Mouse (Mus musculus) liver, embryonic 12.5 days (tissue): ENCODE data around the gene C2cd2l. TPM values are rescaled to one million over a fixed set of nuclear protein-coding genes. Genes with fewer than 3 reads are reported as not detected.
"Not testable (repeated sequence)": the region's sequence is repeated elsewhere in the genome, so short reads cannot be mapped to it uniquely, and the experiment has no call there.

Experiments
- ATAC-seq: fragments of 200-750 bp; cut with Nextera tagmentation; 2 replicates; pipeline ENCODE4 v1.8.0; 2017; ENCODE audit warnings: moderate number of reproducible peaks, mild to moderate bottlenecking, moderate library complexity
- H3K27ac ChIP-seq: fragments of 300-500 bp; sonication (generic); 2 replicates; pipeline ENCODE4 v1.5.1; 2016; ENCODE audit warnings: mild to moderate bottlenecking
- H3K27me3 ChIP-seq: fragments of 300-500 bp; sonication (generic); replicated peaks from 2 replicates; pipeline ENCODE4 v1.6.1; 2016; ENCODE audit warnings: mild to moderate bottlenecking, moderate library complexity
- H3K36me3 ChIP-seq: fragments of 300-500 bp; sonication (generic); 2 replicates; pipeline ENCODE4 v1.6.1; 2016; ENCODE audit warnings: mild to moderate bottlenecking, moderate library complexity
- H3K4me1 ChIP-seq: fragments of 300-500 bp; sonication (generic); 2 replicates; pipeline ENCODE4 v1.6.1; 2016
- H3K4me2 ChIP-seq: fragments of 300-500 bp; sonication (generic); 2 replicates; pipeline ENCODE4 v1.6.1; 2016; ENCODE audit warnings: mild to moderate bottlenecking, moderate library complexity
- H3K4me3 ChIP-seq: fragments of 300-500 bp; sonication (generic); 2 replicates; pipeline ENCODE4 v1.5.1; 2016; ENCODE audit warnings: mild to moderate bottlenecking, moderate library complexity
- H3K9ac ChIP-seq: fragments of 300-500 bp; sonication (generic); 2 replicates; pipeline ENCODE4 v1.6.1; 2016; ENCODE audit warnings: mild to moderate bottlenecking, moderate library complexity
- H3K9me3 ChIP-seq: fragments of 300-500 bp; sonication (generic); replicated peaks from 2 replicates; pipeline ENCODE4 v1.6.1; 2016; ENCODE audit warnings: mild to moderate bottlenecking, moderate library complexity
- WGBS: fragments of 180-500 bp; shearing (Covaris S2); methylation state at CpG from one replicate; pipeline ENCODE4 v1.1.7; 2016; ENCODE audit not compliant: insufficient replicate concordance; 5-methylcytosine and 5-hydroxymethylcytosine counted together
- polyA plus RNA-seq: library from polyadenylated mRNA; unstranded; fragments of >200 nt; fragmentation: Nextera tagmentation; extraction: Ambion mirVana; gene quantifications from 2 replicates; pipeline ENCODE4 v1.2.1, GENCODE M21; 2016

Gene C2cd2l
- 12.3 and 13.0 TPM in 2 replicates for polyA plus RNA-seq

GRCm38 (mm10) chr9:44319887-44320798, at the start of gene C2cd2l:
C2cd2l (minus strand) TSS chr9:44320285.
- peak; percentile 97 for ATAC-seq
- peaks cover 43% of the 10 kb centered on the region for H3K4me1 ChIP-seq

GRCm38 (mm10) chr9:44364480-44364879, 44.4 kb upstream of the C2cd2l start:
- Histone ChIP-seq H3K27me3 (no peaks in the 10 kb centered on the region), H3K4me3 (no peak overlapping the region), H3K9me3 (no peaks in the 10 kb centered on the region), H3K27ac (no peak overlapping the region), H3K4me1 (peaks cover 16% of the 10 kb centered on the region), H3K36me3 (peaks cover 6% of the 10 kb centered on the region), H3K9ac (no peak overlapping the region), H3K4me2 (no peak overlapping the region)
- no peak for ATAC-seq
- WGBS = 57% methylated on average over 3 of the region's 3 CpGs

More at GRCm38 (mm10) chr9:44319887-44320798, at the start of gene C2cd2l:
- H3K36me3 ChIP-seq = peaks cover 20% of the 10 kb centered on the region
- peak within 1 kb of the TSS; percentile 97 for H3K4me3 ChIP-seq
- H3K9ac ChIP-seq = peak within 1 kb of the TSS; percentile 98
- WGBS = 0% methylated on average over 66 of the region's 67 CpGs
- H3K4me2 ChIP-seq = peak within 1 kb of the TSS; percentile 90
- H3K27me3 ChIP-seq = no peaks in the 10 kb centered on the region
- peak within 1 kb of the TSS; percentile 87 for H3K27ac ChIP-seq
- H3K9me3 ChIP-seq = no peaks in the 10 kb centered on the region

- WGBS = 38% methylated on average over 4 of the region's 4 CpGs
- peak; percentile 30; the same call in 1 of the 2 replicates for ATAC-seq
- peak overlapping the region; percentile 84 for H3K9ac ChIP-seq
Observed at GRCm38 (mm10) chr9:44361931-44362330, 41.8 kb upstream of the C2cd2l start.

GRCm38 (mm10) chr9:44361190-44361917, 41.3 kb upstream of the C2cd2l start, which contains the start of gene Vps11:
Vps11 (minus strand) TSS chr9:44361670.
- H3K9me3 ChIP-seq = no peaks in the 10 kb centered on the region

More at GRCm38 (mm10) chr9:44361931-44362330, 41.8 kb upstream of the C2cd2l start:
- Histone ChIP-seq H3K4me1 (peaks cover 18% of the 10 kb centered on the region), H3K4me3 (peak overlapping the region; percentile 92), H3K27ac (peak overlapping the region; percentile 86), H3K36me3 (peaks cover 28% of the 10 kb centered on the region), H3K4me2 (peak overlapping the region; percentile 83)
- H3K9me3 ChIP-seq, H3K27me3 ChIP-seq: not testable (repeated sequence)

GRCm38 (mm10) chr9:44357207-44357606, 37.1 kb upstream of the C2cd2l start:
- WGBS = 63% methylated on average over 4 of the region's 4 CpGs
- peak; percentile 36; the same call in 1 of the 2 replicates for ATAC-seq

More at GRCm38 (mm10) chr9:44361190-44361917, 41.3 kb upstream of the C2cd2l start, which contains the start of gene Vps11:
- ATAC-seq = peak; percentile 90
- Histone ChIP-seq H3K36me3 (peaks cover 34% of the 10 kb centered on the region), H3K9ac (peak within 1 kb of the TSS; percentile 84), H3K27me3 (no peaks in the 10 kb centered on the region), H3K4me2 (peak within 1 kb of the TSS; percentile 83), H3K4me1 (peaks cover 20% of the 10 kb centered on the region), H3K27ac (peak within 1 kb of the TSS; percentile 87), H3K4me3 (peak within 1 kb of the TSS; percentile 92)
- under 1% methylated on average over 44 of the region's 44 CpGs for WGBS

GRCm38 (mm10) chr9:44353142-44353541, 33.1 kb upstream of the C2cd2l start:
- Histone ChIP-seq H3K4me1 (peaks cover 9% of the 10 kb centered on the region), H3K9me3 (no peaks in the 10 kb centered on the region), H3K9ac (no peak overlapping the region), H3K27ac (no peak overlapping the region), H3K36me3 (peaks cover 97% of the 10 kb centered on the region), H3K27me3 (no peaks in the 10 kb centered on the region), H3K4me3 (no peak overlapping the region), H3K4me2 (no peak overlapping the region)
- 86% methylated on average over 6 of the region's 6 CpGs for WGBS
- ATAC-seq = no peak

More at GRCm38 (mm10) chr9:44357207-44357606, 37.1 kb upstream of the C2cd2l start:
- Histone ChIP-seq H3K27ac (no peak overlapping the region), H3K9ac (no peak overlapping the region), H3K36me3 (peaks cover 76% of the 10 kb centered on the region), H3K4me1 (peaks cover 24% of the 10 kb centered on the region), H3K4me2 (no peak overlapping the region), H3K27me3 (no peaks in the 10 kb centered on the region), H3K4me3 (no peak overlapping the region), H3K9me3 (no peaks in the 10 kb centered on the region)

- H3K4me3 ChIP-seq = no peak overlapping the region
- no peaks in the 10 kb centered on the region for H3K9me3 ChIP-seq
- H3K4me1 ChIP-seq = peaks cover 9% of the 10 kb centered on the region
- ATAC-seq = peak; percentile 59
- H3K27ac ChIP-seq = no peak overlapping the region
- no peak overlapping the region for H3K9ac ChIP-seq
- 82% methylated on average over 10 of the region's 10 CpGs for WGBS
- no peaks in the 10 kb centered on the region for H3K27me3 ChIP-seq
- H3K4me2 ChIP-seq = no peak overlapping the region
- peaks cover 97% of the 10 kb centered on the region for H3K36me3 ChIP-seq
Observed at GRCm38 (mm10) chr9:44352337-44352736, 32.3 kb upstream of the C2cd2l start.

- H3K36me3 ChIP-seq = peaks cover 98% of the 10 kb centered on the region
- no peak overlapping the region for H3K4me3 ChIP-seq
- no peak overlapping the region for H3K4me2 ChIP-seq
- H3K9ac ChIP-seq = no peak overlapping the region
- no peak for ATAC-seq
- H3K27me3 ChIP-seq = no peaks in the 10 kb centered on the region
- H3K27ac ChIP-seq = no peak overlapping the region
- WGBS = 87% methylated on average over 4 of the region's 4 CpGs
- H3K4me1 ChIP-seq = peaks cover 5% of the 10 kb centered on the region
- no peaks in the 10 kb centered on the region for H3K9me3 ChIP-seq
Observed at GRCm38 (mm10) chr9:44351396-44351795, 31.3 kb upstream of the C2cd2l start.

GRCm38 (mm10) chr9:44348546-44348945, 28.5 kb upstream of the C2cd2l start:
- Histone ChIP-seq H3K4me2 (no peak overlapping the region), H3K9ac (no peak overlapping the region), H3K36me3 (peaks cover 77% of the 10 kb centered on the region), H3K27me3 (no peaks in the 10 kb centered on the region), H3K27ac (no peak overlapping the region), H3K9me3 (no peaks in the 10 kb centered on the region), H3K4me3 (no peak overlapping the region), H3K4me1 (peaks cover 21% of the 10 kb centered on the region)
- 95% methylated on average over 4 of the region's 4 CpGs for WGBS
- no peak for ATAC-seq

- H3K4me2 ChIP-seq = no peak overlapping the region
- 0 out of 2 replicates have a peak overlapping the region, but pooled peaks have one; percentile 51 for H3K27ac ChIP-seq
- no peaks in the 10 kb centered on the region for H3K27me3 ChIP-seq
- no peak for ATAC-seq
- H3K9ac ChIP-seq = no peak overlapping the region
- H3K36me3 ChIP-seq = peaks cover 68% of the 10 kb centered on the region
- peaks cover 29% of the 10 kb centered on the region for H3K4me1 ChIP-seq
- no peaks in the 10 kb centered on the region for H3K9me3 ChIP-seq
- 79% methylated on average over 4 of the region's 4 CpGs for WGBS
- no peak overlapping the region for H3K4me3 ChIP-seq
Observed at GRCm38 (mm10) chr9:44347621-44348020, 27.5 kb upstream of the C2cd2l start.

- 87% methylated on average over 9 of the region's 9 CpGs for WGBS
- ATAC-seq = no peak
- Histone ChIP-seq H3K4me1 (peaks cover 29% of the 10 kb centered on the region), H3K36me3 (peaks cover 63% of the 10 kb centered on the region), H3K27ac (0 out of 2 replicates have a peak overlapping the region, but pooled peaks have one; percentile 51), H3K4me2 (no peak overlapping the region), H3K27me3 (no peaks in the 10 kb centered on the region), H3K9me3 (no peaks in the 10 kb centered on the region), H3K9ac (no peak overlapping the region), H3K4me3 (no peak overlapping the region)
Observed at GRCm38 (mm10) chr9:44347166-44347565, 27.1 kb upstream of the C2cd2l start.
